Mouse (Mus musculus) liver, postnatal 0 days (tissue): Measurements from ENCODE around the gene Tmem171. TPM values are rescaled to one million over a fixed set of nuclear protein-coding genes. Genes with fewer than 3 reads are reported as not detected.

Experiments used
- ATAC-seq: fragments of 200-750 bp; cut with Nextera tagmentation; 2 replicates; pipeline ENCODE4 v1.8.0; 2017; ENCODE audit warnings: mild to moderate bottlenecking, moderate library complexity
- DNase-seq: peaks from one replicate; pipeline ENCODE4 v3.0.0-alpha.2; 2016
- H3K27ac ChIP-seq: fragments of 300-500 bp; sonication (generic); 2 replicates; pipeline ENCODE4 v1.5.1; 2014; ENCODE audit warnings: antibody characterized with exemption, moderate library complexity, mild to moderate bottlenecking, low read depth
- H3K27me3 ChIP-seq: fragments of 300-500 bp; sonication (generic); 2 replicates; pipeline ENCODE4 v1.6.1; 2014; ENCODE audit warnings: low read length, control low read depth, mixed read lengths; ENCODE audit not compliant: insufficient read depth
- H3K36me3 ChIP-seq: fragments of 300-500 bp; sonication (generic); replicated peaks from 2 replicates; pipeline ENCODE4 v1.6.1; 2014; ENCODE audit warnings: mild to moderate bottlenecking, control low read depth, low read length, moderate library complexity, mixed read lengths; ENCODE audit not compliant: insufficient read depth
- H3K4me1 ChIP-seq: fragments of 300-500 bp; sonication (generic); 2 replicates; pipeline ENCODE4 v1.6.1; 2014; ENCODE audit warnings: antibody characterized with exemption, mild to moderate bottlenecking, control low read depth; ENCODE audit not compliant: insufficient read depth
- H3K4me2 ChIP-seq: fragments of 300-500 bp; sonication (generic); 2 replicates; pipeline ENCODE4 v1.6.1; 2014; ENCODE audit warnings: low read depth, mild to moderate bottlenecking, low read length, moderate library complexity, mixed read lengths
- H3K4me3 ChIP-seq: fragments of 300-500 bp; sonication (generic); 2 replicates; pipeline ENCODE4 v1.5.1; 2014; ENCODE audit warnings: low read depth, low read length
- H3K9ac ChIP-seq: fragments of 300-500 bp; sonication (generic); replicated peaks from 2 replicates; pipeline ENCODE4 v1.6.1; 2014; ENCODE audit warnings: mild to moderate bottlenecking, moderate library complexity
- H3K9me3 ChIP-seq: fragments of 300-500 bp; sonication (generic); 2 replicates; pipeline ENCODE4 v1.6.1; 2016; ENCODE audit warnings: mild to moderate bottlenecking, control low read depth, low read length, mixed read lengths
- CTCF ChIP-seq: sonication (generic); IDR thresholded peaks from 2 replicates; pipeline ENCODE4 v1.5.1; 2016; ENCODE audit warnings: antibody characterized with exemption, low read depth
- EP300 ChIP-seq: IDR thresholded peaks from 2 replicates; pipeline ENCODE4 v1.6.1; 2016; ENCODE audit warnings: antibody characterized with exemption, low read depth, mild to moderate bottlenecking
- WGBS: fragments of 180-500 bp; shearing (Covaris S2); extraction: QIAGEN DNeasy Blood & Tissue Kit; methylation state at CpG from one replicate; pipeline ENCODE4 v1.1.7; 2014; ENCODE audit not compliant: insufficient replicate concordance; 5-methylcytosine and 5-hydroxymethylcytosine counted together
- polyA plus RNA-seq: library from polyadenylated mRNA; unstranded; fragments of >200 nt; fragmentation: Nextera tagmentation; extraction: Ambion mirVana; gene quantifications from 2 replicates; pipeline ENCODE4 v1.2.1, GENCODE M21; 2015

Gene Tmem171
- polyA plus RNA-seq, 1 experiment from 2014 or later, result 0.35 TPM

DNA sequence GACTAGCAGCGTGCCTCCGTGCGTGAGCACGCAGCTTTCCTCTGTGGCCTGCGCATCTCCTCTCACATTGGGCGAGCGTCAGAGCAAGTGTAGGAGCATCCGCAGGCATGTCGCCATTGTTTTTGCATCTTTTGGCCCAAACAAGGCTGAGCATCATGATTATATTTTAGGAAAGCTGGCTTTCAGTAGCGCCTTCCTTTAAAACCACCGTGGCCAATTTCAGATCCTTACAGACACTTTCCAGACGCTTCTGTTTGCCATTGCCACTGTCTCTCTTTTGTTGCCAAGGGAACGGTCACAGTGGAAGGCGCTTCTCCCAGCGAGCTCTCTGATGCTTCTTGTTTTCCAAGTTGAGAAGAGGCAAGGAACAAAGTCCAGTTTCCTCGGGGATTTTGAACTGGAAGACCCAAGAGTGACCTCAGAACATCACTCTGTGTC is 38.6 kb downstream of the Tmem171 start:
- Histone ChIP-seq H3K9me3 (no peaks in the 10 kb centered on the region), H3K27ac (no peak overlapping the region), H3K36me3 (no peaks in the 10 kb centered on the region), H3K4me1 (no peaks in the 10 kb centered on the region), H3K27me3 (no peaks in the 10 kb centered on the region), H3K9ac (no peak overlapping the region), H3K4me3 (no peak overlapping the region), H3K4me2 (no peak overlapping the region)
- DNase-seq (no peak), ATAC-seq (no peak)
- TF ChIP-seq CTCF (no peak), EP300 (no peak)
- WGBS, result 80% methylated on average over 16 of the region's 16 CpGs

DNA sequence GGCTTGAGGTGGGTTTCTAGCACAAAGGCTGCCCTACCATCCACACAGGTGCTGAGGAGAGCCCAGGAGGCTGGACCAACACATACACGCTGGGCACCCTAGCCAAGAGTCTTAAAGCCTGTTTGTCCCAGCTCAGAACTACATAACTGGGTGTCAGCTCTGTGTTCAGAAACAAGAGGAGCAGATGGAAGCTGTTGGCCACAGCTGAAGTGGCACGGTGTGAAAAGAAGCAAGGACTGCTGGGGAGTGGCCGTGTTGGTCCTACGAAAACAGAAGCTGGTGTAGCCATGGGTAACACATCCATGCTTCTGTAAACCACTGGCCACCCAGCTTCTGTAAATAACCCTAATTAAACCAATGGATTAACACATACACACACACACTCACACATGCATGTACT is 39.3 kb downstream of the Tmem171 start:
- no peak for ATAC-seq
- Histone ChIP-seq H3K9ac (no peak overlapping the region), H3K4me3 (no peak overlapping the region)

DNA sequence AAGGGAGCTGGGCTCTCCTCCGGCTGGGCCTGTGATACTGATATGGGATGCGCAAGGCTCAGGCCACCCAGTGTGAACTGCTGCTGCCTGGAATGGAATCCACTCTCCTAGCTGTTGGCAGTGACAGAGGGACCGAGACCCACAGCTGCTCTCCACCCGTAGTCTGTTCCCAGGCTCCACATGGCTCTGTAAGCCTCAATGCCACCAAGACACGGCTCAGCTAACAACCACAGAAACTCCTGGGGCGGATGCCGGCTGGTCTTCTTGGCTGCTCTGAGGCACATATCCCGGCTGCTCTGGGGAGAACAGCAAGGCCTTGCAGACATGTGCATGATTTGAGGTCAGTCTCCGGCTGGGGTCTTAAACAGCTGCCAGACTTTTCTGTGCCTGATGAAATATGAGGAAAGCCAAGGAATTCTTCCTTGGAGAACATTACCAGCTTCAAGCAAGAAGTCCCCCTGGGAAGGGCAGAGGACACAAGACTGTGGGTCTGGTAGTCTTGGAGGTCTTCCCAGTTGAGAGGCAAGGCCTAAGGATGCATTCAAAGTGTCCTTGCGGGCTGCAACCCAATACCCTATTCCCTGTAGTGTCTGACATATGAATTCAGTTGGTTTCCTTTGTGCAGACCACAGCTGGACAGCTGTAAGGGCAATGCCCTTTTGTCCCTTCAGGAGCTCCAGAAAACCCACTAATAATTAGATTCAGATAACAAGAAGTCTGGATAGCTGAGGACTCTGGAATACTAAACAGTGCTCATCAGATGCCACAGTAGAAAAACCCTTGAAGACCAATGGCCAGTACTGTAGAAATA is 40.3 kb downstream of the Tmem171 start:
- H3K4me1 ChIP-seq, result no peaks in the 10 kb centered on the region
- no peaks in the 10 kb centered on the region for H3K27me3 ChIP-seq
- DNase-seq (no peak), ATAC-seq (no peak)
- TF ChIP-seq CTCF (no peak), EP300 (no peak)
- H3K4me3 ChIP-seq, result no peak overlapping the region
- WGBS, result 84% methylated on average over 10 of the region's 10 CpGs
- no peak overlapping the region for H3K4me2 ChIP-seq
- no peaks in the 10 kb centered on the region for H3K36me3 ChIP-seq
- H3K9me3 ChIP-seq, result no peaks in the 10 kb centered on the region
- H3K9ac ChIP-seq, result no peak overlapping the region
- H3K27ac ChIP-seq, result 0 out of 2 replicates have a peak overlapping the region, but pooled peaks have one; percentile 11

More for the DNA sequence above, 39.3 kb downstream of the Tmem171 start:
- no peaks in the 10 kb centered on the region for H3K27me3 ChIP-seq
- 87% methylated on average over 4 of the region's 4 CpGs for WGBS
- 0 out of 2 replicates have a peak overlapping the region, but pooled peaks have one; percentile 2 for H3K27ac ChIP-seq
- no peaks in the 10 kb centered on the region for H3K4me1 ChIP-seq
- no peak for DNase-seq
- H3K36me3 ChIP-seq, result no peaks in the 10 kb centered on the region
- TF ChIP-seq CTCF, result no peak
- no peak for TF ChIP-seq EP300
- no peak overlapping the region for H3K4me2 ChIP-seq
- H3K9me3 ChIP-seq, result no peaks in the 10 kb centered on the region

DNA sequence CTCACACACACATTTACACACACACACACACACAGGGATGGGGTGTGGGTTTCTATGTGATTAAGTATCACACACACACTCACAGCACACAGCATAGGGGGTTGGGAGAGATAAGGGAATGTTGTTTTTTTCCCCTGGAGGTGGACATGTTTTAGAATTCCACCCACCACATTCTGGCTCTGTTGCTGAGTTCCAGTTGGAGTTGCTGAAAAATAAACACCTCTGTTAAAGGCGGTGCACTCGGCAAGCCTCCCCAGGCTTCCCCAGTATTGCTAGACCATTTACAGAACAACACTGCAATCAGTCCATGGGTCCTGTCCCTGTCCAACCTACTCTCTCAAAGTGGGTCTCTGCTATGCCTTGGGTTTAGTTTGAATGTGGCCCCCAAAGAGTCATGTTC is 42.4 kb downstream of the Tmem171 start:
- Histone ChIP-seq H3K4me3 (no peak overlapping the region), H3K27ac (no peak overlapping the region), H3K4me2 (no peak overlapping the region), H3K4me1 (no peaks in the 10 kb centered on the region), H3K27me3 (no peaks in the 10 kb centered on the region), H3K36me3 (no peaks in the 10 kb centered on the region), H3K9ac (no peak overlapping the region), H3K9me3 (no peaks in the 10 kb centered on the region)
- 58% methylated on average over 2 of the region's 2 CpGs for WGBS
- no peak for DNase-seq
- no peak for ATAC-seq
- TF ChIP-seq EP300 (no peak), CTCF (no peak)

DNA sequence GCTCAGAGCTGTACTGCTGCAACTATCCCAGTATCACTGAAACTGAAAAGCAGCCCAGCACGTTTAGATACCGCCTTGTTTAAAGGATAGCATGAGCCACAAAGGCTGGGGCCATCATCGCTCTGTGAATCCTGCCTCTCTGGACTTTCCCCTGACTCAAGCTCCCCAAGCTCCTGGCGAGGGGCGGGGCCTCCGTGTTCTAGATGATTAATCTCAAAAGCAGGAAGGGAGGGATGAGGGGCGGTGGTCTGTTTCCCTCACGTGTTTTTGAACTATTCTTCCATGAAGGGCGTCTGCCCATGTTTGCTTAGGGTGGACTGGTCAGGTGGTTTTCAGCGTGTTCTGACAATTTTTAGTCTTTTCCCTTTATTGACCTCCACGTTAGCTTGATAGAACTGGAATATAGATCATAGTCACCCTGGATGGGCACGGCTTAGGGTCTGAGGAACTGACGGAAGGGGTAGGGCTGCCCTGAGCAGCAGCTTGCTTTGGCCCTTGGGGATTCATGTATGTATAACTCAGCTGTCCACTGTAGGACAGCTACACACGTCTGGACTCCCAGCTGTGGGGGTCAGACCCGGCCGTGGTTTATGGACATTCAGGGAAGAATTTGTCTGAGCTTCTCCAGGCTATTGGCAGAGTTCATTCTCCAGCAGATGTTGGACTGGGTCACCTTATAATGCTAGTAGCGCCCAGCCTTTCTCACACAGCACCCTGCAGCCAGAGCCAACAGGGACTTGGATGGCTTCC is 43.2 kb downstream of the Tmem171 start:
- no peaks in the 10 kb centered on the region for H3K4me1 ChIP-seq
- no peak overlapping the region for H3K9ac ChIP-seq
- DNase-seq (no peak), ATAC-seq (no peak)
- no peaks in the 10 kb centered on the region for H3K27me3 ChIP-seq
- no peak overlapping the region for H3K27ac ChIP-seq
- TF ChIP-seq EP300, result no peak
- 66% methylated on average over 17 of the region's 17 CpGs for WGBS
- H3K9me3 ChIP-seq, result no peaks in the 10 kb centered on the region
- no peak overlapping the region for H3K4me2 ChIP-seq
- no peak overlapping the region for H3K4me3 ChIP-seq
- H3K36me3 ChIP-seq, result no peaks in the 10 kb centered on the region

DNA sequence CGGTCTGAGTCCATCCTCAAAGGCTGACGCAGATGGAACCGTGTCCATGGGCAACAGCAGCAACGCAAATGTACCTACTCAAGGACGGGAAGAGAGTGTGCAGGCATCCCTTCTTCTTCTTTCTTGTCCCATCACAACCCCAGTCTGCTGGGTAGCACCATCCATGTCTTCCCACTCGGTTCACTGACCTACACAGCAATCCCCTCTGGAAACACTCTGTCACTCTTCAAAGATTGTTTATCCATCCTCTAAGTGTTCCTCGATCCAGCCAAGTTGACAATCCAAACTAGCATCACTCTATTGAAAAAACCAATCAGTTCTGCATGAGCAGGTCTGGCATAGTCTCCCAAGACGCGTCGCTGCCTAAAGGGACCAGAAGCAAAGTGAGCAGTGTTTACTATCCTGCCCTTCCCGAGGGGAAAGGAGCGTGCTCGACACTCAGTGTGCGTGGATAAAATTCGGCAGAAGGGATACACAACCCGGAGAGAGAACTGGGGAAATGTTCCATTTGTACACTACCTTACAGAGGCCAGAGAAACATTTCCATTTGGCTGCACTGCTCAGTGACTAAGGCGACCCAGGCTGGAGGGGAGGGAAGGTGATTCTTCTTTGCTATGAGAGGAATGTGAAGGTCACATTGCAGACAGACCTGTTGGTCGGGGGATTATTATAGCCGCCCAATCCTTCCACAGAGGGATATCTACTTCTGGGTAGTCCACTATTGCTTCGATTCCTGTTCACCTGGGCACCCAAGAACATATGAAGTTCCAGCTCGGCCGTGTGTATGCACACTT is 46.7 kb downstream of the Tmem171 start:
- no peak overlapping the region for H3K27ac ChIP-seq
- ATAC-seq, result no peak
- H3K9me3 ChIP-seq, result no peaks in the 10 kb centered on the region
- no peak overlapping the region for H3K9ac ChIP-seq
- no peaks in the 10 kb centered on the region for H3K27me3 ChIP-seq
- DNase-seq, result no peak
- no peak overlapping the region for H3K4me3 ChIP-seq
- H3K4me1 ChIP-seq, result no peaks in the 10 kb centered on the region
- H3K4me2 ChIP-seq, result no peak overlapping the region
- TF ChIP-seq CTCF (no peak), EP300 (no peak)
- WGBS, result 81% methylated on average over 22 of the region's 22 CpGs
- no peaks in the 10 kb centered on the region for H3K36me3 ChIP-seq
